In the genomic region with DNA sequence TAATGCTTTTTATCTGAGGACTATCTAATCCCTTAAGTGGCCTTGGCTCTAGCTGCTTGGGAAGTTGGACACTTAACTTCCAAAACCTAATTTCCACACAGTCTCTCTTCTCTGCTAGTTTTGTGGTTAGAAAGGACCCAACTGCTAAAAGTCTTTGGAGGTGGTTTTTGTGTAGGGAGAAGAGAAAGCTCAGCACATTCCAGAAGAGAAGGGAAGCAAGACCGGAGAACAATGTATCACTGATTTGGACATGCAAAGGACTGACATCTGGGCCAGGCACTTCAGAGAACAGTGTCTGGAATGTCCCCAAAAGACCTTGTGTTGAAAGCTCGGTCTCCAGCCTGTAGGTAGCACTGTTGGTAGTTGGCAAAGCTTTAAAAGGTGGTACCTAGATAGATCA, we compare ENCODE assay signal across 25 mouse cellular contexts. TPM values are rescaled to one million over a fixed set of nuclear protein-coding genes. Genes with fewer than 3 reads are reported as not detected.
"Had no signal": no experiment of that assay in that cellular context is flagged by ENCODE, and none has a peak within 500 bp of the region (broad histone marks: within the 10 kb centered on the region; RNA-seq: fewer than 3 reads in every experiment).

No protein-coding gene starts in this region.

- H3K4me3 ChIP-seq: limb, embryonic 12.5 days; limb, embryonic 15.5 days; midbrain, embryonic 10.5 days; midbrain, embryonic 13.5 days; myocyte; neural tube, embryonic 13.5 days; stomach, embryonic 15.5 days had no signal

- H3K27me3 ChIP-seq: limb, embryonic 12.5 days; limb, embryonic 15.5 days; midbrain, embryonic 13.5 days; neural tube, embryonic 13.5 days; stomach, embryonic 15.5 days had no signal

- H3K4me1 ChIP-seq: limb, embryonic 12.5 days; limb, embryonic 15.5 days; midbrain, embryonic 10.5 days; midbrain, embryonic 13.5 days; neural tube, embryonic 13.5 days had no signal

- H3K36me3 ChIP-seq: limb, embryonic 12.5 days; limb, embryonic 15.5 days; midbrain, embryonic 10.5 days; midbrain, embryonic 13.5 days; neural tube, embryonic 13.5 days; stomach, embryonic 15.5 days had no signal

- ATAC-seq: lung, postnatal 0 days; midbrain, embryonic 13.5 days; midbrain, embryonic 16.5 days had no signal

- H3K27ac ChIP-seq: kidney, postnatal 0 days; limb, embryonic 12.5 days; limb, embryonic 15.5 days; liver, embryonic 14.5 days; macrophage; midbrain, embryonic 10.5 days; midbrain, embryonic 13.5 days; neural tube, embryonic 13.5 days; stomach, embryonic 15.5 days had no signal

- H3K9ac ChIP-seq: limb, embryonic 12.5 days; limb, embryonic 15.5 days; liver, embryonic 14.5 days; liver, postnatal 0 days; lung, embryonic 14.5 days; midbrain, embryonic 13.5 days; neural tube, embryonic 13.5 days; stomach, embryonic 15.5 days had no signal

- H3K4me2 ChIP-seq: limb, embryonic 12.5 days; limb, embryonic 15.5 days; liver, embryonic 11.5 days; lung, embryonic 14.5 days; midbrain, embryonic 13.5 days; neural tube, embryonic 13.5 days; stomach, embryonic 15.5 days had no signal

- H3K9me3 ChIP-seq: limb, embryonic 12.5 days; limb, embryonic 15.5 days; midbrain, embryonic 10.5 days; midbrain, embryonic 13.5 days; neural tube, embryonic 13.5 days; stomach, embryonic 15.5 days had no signal

- DNase-seq: kidney, postnatal 4 days; left cerebral cortex, postnatal 4 days; liver, postnatal 0 days; lung, embryonic 14.5 days; retina, postnatal 1 day; right cerebral cortex, postnatal 25 days; spleen, adult 18-20 months; thymus, adult 2 months; thymus, postnatal 14 days; thymus, postnatal 4 days had no signal

RNA-seq across cellular contexts. Expression of a gene that starts 40.0 kb away (rescaled TPM):
- total RNA-seq: monocyte, adult 5-6 weeks; neutrophil, adult 5-6 weeks had no signal
- polyA plus RNA-seq: kidney, postnatal 0 days; lung, embryonic 14.5 days; midbrain, embryonic 10.5 days; midbrain, embryonic 13.5 days; neural tube, embryonic 13.5 days had no signal
